In the genomic region with DNA sequence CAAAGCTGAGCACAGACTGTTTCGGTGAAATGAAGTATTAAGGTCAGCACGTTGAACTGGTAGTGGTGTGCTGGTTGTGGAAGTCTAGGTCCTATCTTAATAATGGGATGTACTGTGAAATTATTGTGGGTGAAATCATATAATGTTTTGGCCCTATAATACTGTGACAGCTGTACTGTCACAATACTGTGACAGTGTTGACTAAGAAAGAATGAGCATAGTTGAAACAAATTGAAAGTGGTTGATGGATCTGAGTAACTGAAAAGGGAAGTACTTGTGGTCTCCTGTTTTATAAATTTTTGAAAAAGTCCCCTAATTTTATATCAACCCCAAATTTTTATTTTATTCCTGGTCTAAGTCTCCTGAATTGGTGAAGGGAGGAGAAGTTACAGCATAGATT, we compare ENCODE assay signal across 25 mouse cellular contexts. TPM values are rescaled to one million over a fixed set of nuclear protein-coding genes. Genes with fewer than 3 reads are reported as not detected.
DNase-seq lines count a peak whose midpoint lies in the region; ATAC-seq lines count a peak whose summit lies in the region.
"Had no signal": no experiment of that assay in that cellular context is flagged by ENCODE, and none has a peak within 500 bp of the region (broad histone marks: within the 10 kb centered on the region; RNA-seq: fewer than 3 reads in every experiment).

No protein-coding gene starts in this region.

- no peaks in the 10 kb centered on the region for H3K9me3 ChIP-seq in midbrain, embryonic 16.5 days (replicated peaks; ENCODE audit: control insufficient read depth, low read length, poor library complexity, severe bottlenecking)
- H3K9me3 ChIP-seq: embryonic facial prominence, embryonic 10.5 days; embryonic facial prominence, embryonic 12.5 days; forebrain, embryonic 13.5 days; forebrain, embryonic 15.5 days had no signal

- no peaks in the 10 kb centered on the region for H3K27me3 ChIP-seq in midbrain, embryonic 16.5 days (ENCODE audit: control insufficient read depth, insufficient read depth, low read depth, low read length)
- H3K27me3 ChIP-seq: embryonic facial prominence, embryonic 12.5 days; forebrain, embryonic 13.5 days; forebrain, embryonic 15.5 days had no signal

- no peaks in the 10 kb centered on the region for H3K36me3 ChIP-seq in midbrain, embryonic 16.5 days (ENCODE audit: control insufficient read depth, insufficient read depth, low read length)
- H3K36me3 ChIP-seq: embryonic facial prominence, embryonic 10.5 days; embryonic facial prominence, embryonic 12.5 days; forebrain, embryonic 15.5 days had no signal

- peak; percentile 61 for ATAC-seq in granulocyte monocyte progenitor cell, adult 5-6 weeks (replicated peaks; ENCODE audit: poor library complexity, severe bottlenecking)
- peak; percentile 67 for ATAC-seq in megakaryocyte progenitor cell, adult 5-6 weeks (replicated peaks; ENCODE audit: poor library complexity)
- ATAC-seq in midbrain, embryonic 16.5 days, result no peak
- ATAC-seq: forebrain, embryonic 13.5 days; forebrain, embryonic 15.5 days; forebrain, postnatal 0 days had no signal

- DNase-seq in 416B (ENCODE audit: low read depth) (peak; percentile 6), A20 (ENCODE audit: low read depth, low spot score) (peak; percentile 38)
- no peak for DNase-seq in right cerebral cortex, postnatal 4 days
- no peak for DNase-seq in gastrocnemius, postnatal 10 days
- DNase-seq: adrenal gland, adult 2 months; adrenal gland, postnatal 10 days; adrenal gland, postnatal 25 days; cerebellum, adult 11 months; cerebellum, adult 18-20 months; cerebellum, adult 8-10 months; cerebellum, adult 9-11 months; cerebellum, postnatal 14 days; cerebellum, postnatal 36 days; forebrain, postnatal 0 days had no signal

- no peak overlapping the region for H3K4me3 ChIP-seq in midbrain, embryonic 16.5 days (ENCODE audit: low read depth, low read length)
- H3K4me3 ChIP-seq: embryonic facial prominence, embryonic 10.5 days; embryonic facial prominence, embryonic 12.5 days; forebrain, embryonic 13.5 days; forebrain, embryonic 15.5 days had no signal

- no peak overlapping the region for H3K4me2 ChIP-seq in midbrain, embryonic 16.5 days (ENCODE audit: low read length)
- H3K4me2 ChIP-seq: embryonic facial prominence, embryonic 12.5 days; forebrain, embryonic 13.5 days; forebrain, embryonic 15.5 days had no signal

- 74% methylated on average over 2 of the region's 2 CpGs for WGBS in midbrain, embryonic 16.5 days

- H3K9ac ChIP-seq in midbrain, embryonic 16.5 days (ENCODE audit: low read depth, low read length), result no peak overlapping the region
- H3K9ac ChIP-seq: embryonic facial prominence, embryonic 12.5 days; forebrain, embryonic 13.5 days; forebrain, embryonic 15.5 days; forebrain, postnatal 0 days had no signal

- no peaks in the 10 kb centered on the region for H3K4me1 ChIP-seq in midbrain, embryonic 16.5 days (ENCODE audit: control insufficient read depth, insufficient read depth, low read length)
- H3K4me1 ChIP-seq: embryonic facial prominence, embryonic 10.5 days; embryonic facial prominence, embryonic 12.5 days; forebrain, embryonic 13.5 days; forebrain, embryonic 15.5 days had no signal

- H3K27ac ChIP-seq in midbrain, embryonic 16.5 days (ENCODE audit: low read length), result no peak overlapping the region
- H3K27ac ChIP-seq: embryonic facial prominence, embryonic 10.5 days; embryonic facial prominence, embryonic 12.5 days; forebrain, embryonic 13.5 days; forebrain, embryonic 15.5 days had no signal

RNA-seq across cellular contexts. Expression of gene Nlrp1a, which starts 37.4 kb away (rescaled TPM):
- total RNA-seq in granulocyte monocyte progenitor cell, adult 5-6 weeks (2014; fragmentation: Nextera tagmentation), result 6.4 and 7.2 TPM in 2 replicates
- 12.4 and 13.6 TPM in 2 replicates for total RNA-seq in granulocyte monocyte progenitor cell, adult 5-6 weeks (2017)
- 4.9 and 5.0 TPM in 2 replicates for total RNA-seq in megakaryocyte progenitor cell, adult 5-6 weeks (2015)
- total RNA-seq in megakaryocyte progenitor cell, adult 5-6 weeks (2017), result 7.5 and 7.7 TPM in 2 replicates
- under 1 TPM; 0.31 to 0.43 TPM for total RNA-seq in gastrocnemius, postnatal 10 days (2021)
- polyA plus RNA-seq in midbrain, embryonic 16.5 days (2015; fragmentation: Nextera tagmentation; extraction: Ambion mirVana), result 0.07 and 0.08 TPM in 2 replicates
- total RNA-seq: ES-E14; forebrain, postnatal 0 days; MEL had no signal
- polyA plus RNA-seq: adrenal gland, adult 2 months; brain, embryonic 14.5 days; C2C12; forebrain, embryonic 13.5 days; forebrain, embryonic 15.5 days had no signal

Comparison
In these comparisons a context has a peak if more than half of its experiments do, and no peak if none do; other contexts are left out.
1. DNase-seq: peak in 416B (single experiment) and A20 (single experiment); none in right cerebral cortex, postnatal 4 days (single experiment) and gastrocnemius, postnatal 10 days (single experiment).
2. RNA of gene Nlrp1a, which starts 37.4 kb away (total RNA-seq): 6.4 to 13.6 TPM in granulocyte monocyte progenitor cell, adult 5-6 weeks and 4.9 to 7.7 TPM in megakaryocyte progenitor cell, adult 5-6 weeks; 0.31 to 0.43 TPM in gastrocnemius, postnatal 10 days; every median in the first group is over 4 times any median in the second.